Mouse (Mus musculus) CH12.LX (cell line): ENCODE measurements at regions not wholly inside any gene's neighbourhood (a gene's known extent, or its start where the extent isn't known, plus 50 kb on each side); places are given as distances from the start of the nearest gene placed in this dataset.

ENCODE experiments used
- POLR2A ChIP-seq: IDR thresholded peaks from 2 replicates; pipeline ENCODE4 v1.6.1; 2011; ENCODE audit warnings: low read depth, mild to moderate bottlenecking, improper control_type of control experiment, low read length
- USF1 ChIP-seq: IDR thresholded peaks from 2 replicates; pipeline ENCODE4 v1.6.1; 2014; ENCODE audit warnings: low read depth, mild to moderate bottlenecking, inconsistent platforms, low read length, improper control_type of control experiment
- ZNF384 ChIP-seq: IDR thresholded peaks from 2 replicates; pipeline ENCODE4 v1.6.1; 2012; ENCODE audit warnings: low read depth, low read length, improper control_type of control experiment, inconsistent platforms

DNA sequence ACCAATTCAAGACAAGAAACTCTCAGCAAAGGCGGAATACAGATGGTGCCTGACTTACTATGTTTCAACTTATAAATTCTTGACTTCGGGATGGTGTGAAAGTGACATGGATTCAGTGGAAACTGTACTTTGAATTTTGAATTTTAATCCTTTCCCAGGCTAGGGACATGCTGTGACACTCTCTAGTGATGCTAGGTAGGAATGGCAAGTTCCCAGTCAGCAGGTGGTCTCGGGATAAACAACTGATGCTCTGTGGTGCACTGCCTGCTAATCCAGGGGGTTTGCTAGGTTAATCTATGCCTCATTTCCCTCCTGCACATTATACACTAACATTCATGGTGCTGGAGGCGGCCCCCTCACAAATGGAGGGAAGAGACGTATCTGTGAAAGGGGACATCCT is 175.0 kb upstream of the Tshz3 start:
- TF ChIP-seq POLR2A (no peak), USF1 (no peak), ZNF384 (no peak)
